Mouse (Mus musculus): ENCODE data around the gene Vps13a. TPM values are rescaled to one million over a fixed set of nuclear protein-coding genes. Genes with fewer than 3 reads are reported as not detected.

Gene Vps13a
- total RNA-seq, 1 experiment, result 25.7 TPM

- Histone ChIP-seq H3K4me1 (ENCODE audit: control insufficient read depth in 2 of 2, insufficient read depth in 2 of 2, low read length in 2 of 2, poor library complexity in 1 of 2) (peaks cover 0 to 5% of the 10 kb centered on the region in 2 experiments; a peak in 2 of 4 replicates), H3K4me3 (ENCODE audit: insufficient read depth in 1 of 2, low read depth in 1 of 2, low read length in 2 of 2, poor library complexity in 1 of 2, severe bottlenecking in 1 of 2) (no peak overlapping the region), H3K9ac (ENCODE audit: insufficient read depth, low read depth, low read length, poor library complexity, severe bottlenecking) (no peak overlapping the region), H3K9me3 (ENCODE audit: control insufficient read depth, insufficient read depth, low read depth, low read length) (no peaks in the 10 kb centered on the region), H3K36me3 (ENCODE audit: control insufficient read depth, insufficient read depth, low read length, poor library complexity, severe bottlenecking) (peaks cover 4% of the 10 kb centered on the region; the same call in 1 of the 2 replicates), H3K27ac (ENCODE audit: insufficient read depth, low read depth, low read length, poor library complexity, severe bottlenecking) (no peak overlapping the region)
- in situ Hi-C loops (cut with MboI; ENCODE audit: low sequenced_read_pairs in 2 of 2, unreplicated experiment in 2 of 2), result no loop called here
- TF ChIP-seq ZNF384 (IDR thresholded peaks at IDR 0.05; ENCODE audit: low read depth, low read length) (no peak), ZC3H11A (IDR thresholded peaks at IDR 0.05; ENCODE audit: borderline replicate concordance, low read depth, low read length) (no peak), CHD2 (IDR thresholded peaks at IDR 0.05; ENCODE audit: low read depth, low read length) (no peak), MAFK (IDR thresholded peaks at IDR 0.05; ENCODE audit: insufficient read depth, low read depth, low read length) (no peak), HCFC1 (IDR thresholded peaks at IDR 0.05; ENCODE audit: borderline replicate concordance, insufficient read depth, low read length) (no peak)
- DNase-seq (ENCODE audit: low read depth, low spot score), result no peak
Observed at GRCm38 (mm10) chr19:16755854-16756253, 24.9 kb downstream of the Vps13a start.

- in situ Hi-C loops (cut with MboI; ENCODE audit: low sequenced_read_pairs in 2 of 2, unreplicated experiment in 2 of 2), result no loop called here
- Histone ChIP-seq H3K36me3 (ENCODE audit: control insufficient read depth, insufficient read depth, low read length, poor library complexity, severe bottlenecking) (peaks cover 4% of the 10 kb centered on the region; the same call in 1 of the 2 replicates), H3K27ac (ENCODE audit: insufficient read depth, low read depth, low read length, poor library complexity, severe bottlenecking) (no peak overlapping the region), H3K9ac (ENCODE audit: insufficient read depth, low read depth, low read length, poor library complexity, severe bottlenecking) (no peak overlapping the region), H3K9me3 (ENCODE audit: control insufficient read depth, insufficient read depth, low read depth, low read length) (no peaks in the 10 kb centered on the region), H3K4me3 (ENCODE audit: insufficient read depth in 1 of 2, low read depth in 1 of 2, low read length in 2 of 2, poor library complexity in 1 of 2, severe bottlenecking in 1 of 2) (no peak overlapping the region), H3K4me1 (ENCODE audit: control insufficient read depth in 2 of 2, insufficient read depth in 2 of 2, low read length in 2 of 2, poor library complexity in 1 of 2) (peaks cover 0 to 5% of the 10 kb centered on the region in 2 experiments; a peak in 2 of 4 replicates)
- DNase-seq (ENCODE audit: low read depth, low spot score), result no peak
- TF ChIP-seq CHD2 (IDR thresholded peaks at IDR 0.05; ENCODE audit: low read depth, low read length), result no peak
- TF ChIP-seq ZNF384 (IDR thresholded peaks at IDR 0.05; ENCODE audit: low read depth, low read length), result no peak
- no peak for TF ChIP-seq HCFC1 (IDR thresholded peaks at IDR 0.05; ENCODE audit: borderline replicate concordance, insufficient read depth, low read length)
- TF ChIP-seq MAFK (IDR thresholded peaks at IDR 0.05; ENCODE audit: insufficient read depth, low read depth, low read length), result no peak
- no peak for TF ChIP-seq ZC3H11A (IDR thresholded peaks at IDR 0.05; ENCODE audit: borderline replicate concordance, low read depth, low read length)
Observed at GRCm38 (mm10) chr19:16755226-16755625, 25.5 kb downstream of the Vps13a start.

- Histone ChIP-seq H3K4me3 (ENCODE audit: insufficient read depth in 1 of 2, low read depth in 1 of 2, low read length in 2 of 2, poor library complexity in 1 of 2, severe bottlenecking in 1 of 2) (no peak overlapping the region), H3K9ac (ENCODE audit: insufficient read depth, low read depth, low read length, poor library complexity, severe bottlenecking) (no peak overlapping the region), H3K9me3 (ENCODE audit: control insufficient read depth, insufficient read depth, low read depth, low read length) (no peaks in the 10 kb centered on the region), H3K4me1 (ENCODE audit: control insufficient read depth in 2 of 2, insufficient read depth in 2 of 2, low read length in 2 of 2, poor library complexity in 1 of 2) (peaks cover 0 to 5% of the 10 kb centered on the region in 2 experiments; a peak in 2 of 4 replicates), H3K36me3 (ENCODE audit: control insufficient read depth, insufficient read depth, low read length, poor library complexity, severe bottlenecking) (peaks cover 4% of the 10 kb centered on the region; the same call in 1 of the 2 replicates), H3K27ac (ENCODE audit: insufficient read depth, low read depth, low read length, poor library complexity, severe bottlenecking) (no peak overlapping the region)
- TF ChIP-seq ZNF384 (IDR thresholded peaks at IDR 0.05; ENCODE audit: low read depth, low read length) (no peak), ZC3H11A (IDR thresholded peaks at IDR 0.05; ENCODE audit: borderline replicate concordance, low read depth, low read length) (no peak), MAFK (IDR thresholded peaks at IDR 0.05; ENCODE audit: insufficient read depth, low read depth, low read length) (no peak), HCFC1 (IDR thresholded peaks at IDR 0.05; ENCODE audit: borderline replicate concordance, insufficient read depth, low read length) (no peak), CHD2 (IDR thresholded peaks at IDR 0.05; ENCODE audit: low read depth, low read length) (no peak)
- no peak for DNase-seq (ENCODE audit: low read depth, low spot score)
- in situ Hi-C loops (cut with MboI; ENCODE audit: low sequenced_read_pairs in 2 of 2, unreplicated experiment in 2 of 2), result no loop called here
Observed at GRCm38 (mm10) chr19:16753151-16753550, 27.6 kb downstream of the Vps13a start.

GRCm38 (mm10) chr19:16736854-16737253 lies 43.9 kb downstream of the Vps13a start:
- Histone ChIP-seq H3K9me3 (ENCODE audit: control insufficient read depth, insufficient read depth, low read depth, low read length) (no peaks in the 10 kb centered on the region), H3K36me3 (ENCODE audit: control insufficient read depth, insufficient read depth, low read length, poor library complexity, severe bottlenecking) (no peaks in the 10 kb centered on the region), H3K9ac (ENCODE audit: insufficient read depth, low read depth, low read length, poor library complexity, severe bottlenecking) (no peak overlapping the region), H3K27ac (ENCODE audit: insufficient read depth, low read depth, low read length, poor library complexity, severe bottlenecking) (no peak overlapping the region), H3K4me3 (ENCODE audit: insufficient read depth in 1 of 2, low read depth in 1 of 2, low read length in 2 of 2, poor library complexity in 1 of 2, severe bottlenecking in 1 of 2) (no peak overlapping the region), H3K4me1 (ENCODE audit: control insufficient read depth in 2 of 2, insufficient read depth in 2 of 2, low read length in 2 of 2, poor library complexity in 1 of 2) (peaks cover 0 to 9% of the 10 kb centered on the region in 2 experiments; a peak in 2 of 4 replicates)
- no peak for DNase-seq (ENCODE audit: low read depth, low spot score)
- in situ Hi-C loops (cut with MboI; ENCODE audit: low sequenced_read_pairs in 2 of 2, unreplicated experiment in 2 of 2), result no loop called here
- TF ChIP-seq CHD2 (IDR thresholded peaks at IDR 0.05; ENCODE audit: low read depth, low read length), result no peak

- Histone ChIP-seq H3K9me3 (ENCODE audit: control insufficient read depth, insufficient read depth, low read depth, low read length) (no peaks in the 10 kb centered on the region), H3K4me1 (ENCODE audit: control insufficient read depth in 2 of 2, insufficient read depth in 2 of 2, low read length in 2 of 2, poor library complexity in 1 of 2) (no peaks in the 10 kb centered on the region), H3K36me3 (ENCODE audit: control insufficient read depth, insufficient read depth, low read length, poor library complexity, severe bottlenecking) (no peaks in the 10 kb centered on the region), H3K4me3 (ENCODE audit: insufficient read depth in 1 of 2, low read depth in 1 of 2, low read length in 2 of 2, poor library complexity in 1 of 2, severe bottlenecking in 1 of 2) (no peak overlapping the region), H3K9ac (ENCODE audit: insufficient read depth, low read depth, low read length, poor library complexity, severe bottlenecking) (no peak overlapping the region), H3K27ac (ENCODE audit: insufficient read depth, low read depth, low read length, poor library complexity, severe bottlenecking) (no peak overlapping the region)
- TF ChIP-seq HCFC1 (IDR thresholded peaks at IDR 0.05; ENCODE audit: borderline replicate concordance, insufficient read depth, low read length), result no peak
- no peak for TF ChIP-seq MAFK (IDR thresholded peaks at IDR 0.05; ENCODE audit: insufficient read depth, low read depth, low read length)
- no peak for TF ChIP-seq ZC3H11A (IDR thresholded peaks at IDR 0.05; ENCODE audit: borderline replicate concordance, low read depth, low read length)
- no peak for TF ChIP-seq ZNF384 (IDR thresholded peaks at IDR 0.05; ENCODE audit: low read depth, low read length)
- no peak for TF ChIP-seq CHD2 (IDR thresholded peaks at IDR 0.05; ENCODE audit: low read depth, low read length)
- in situ Hi-C loops (cut with MboI; ENCODE audit: low sequenced_read_pairs in 2 of 2, unreplicated experiment in 2 of 2), result no loop called here
- no peak for DNase-seq (ENCODE audit: low read depth, low spot score)
Observed at GRCm38 (mm10) chr19:16728729-16729128, 52.0 kb downstream of the Vps13a start.

Measured in ES-E14 (cell line).